Mouse (Mus musculus): ENCODE measurements around the gene Mrtfa.
A peak's percentile ranks its signal among the peaks of the same experiment; 100 is the strongest.

The Mrtfa gene

DNA sequence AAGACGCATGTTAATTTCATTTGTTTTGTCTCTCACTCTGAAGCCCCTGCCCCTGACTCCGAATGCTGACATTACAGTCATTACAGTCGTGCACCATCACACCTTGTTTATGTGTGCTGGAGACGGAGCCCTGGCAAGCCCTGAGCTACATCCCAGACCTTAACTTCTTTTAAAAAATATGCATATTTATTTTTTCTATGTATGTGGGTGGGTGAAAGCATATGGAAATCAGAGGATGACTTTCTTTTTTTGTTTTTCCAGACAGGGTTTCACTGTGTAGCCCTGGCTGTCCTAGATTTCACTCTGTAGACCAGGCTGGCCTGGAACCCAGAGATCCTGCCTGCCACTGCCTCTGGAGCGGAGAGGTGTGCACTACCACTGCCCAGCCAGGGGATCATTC is 195.6 kb downstream of the Mrtfa start:
- DNase-seq (ENCODE audit: low read depth, low spot score): no peak

DNA sequence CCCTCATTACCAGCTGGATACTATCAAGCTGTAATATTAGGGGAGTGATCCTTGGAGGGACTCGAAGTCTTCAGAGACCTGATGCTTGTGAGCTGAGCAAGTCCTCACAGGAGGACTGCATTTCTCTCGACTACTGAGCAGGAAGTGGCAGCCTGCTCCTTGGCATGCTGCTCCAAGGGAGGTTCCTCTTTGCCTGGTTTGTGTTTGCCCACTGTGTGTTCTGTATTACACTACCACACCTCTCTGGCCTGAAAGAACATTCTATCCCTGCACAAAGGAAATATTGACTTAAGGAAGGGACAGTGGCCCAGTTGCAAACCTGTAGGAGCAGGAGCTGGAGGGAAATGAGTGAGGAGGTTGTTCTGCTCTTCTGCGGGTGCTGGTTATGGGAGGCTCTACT is 200.8 kb downstream of the Mrtfa start:
- no peak for DNase-seq (ENCODE audit: low read depth, low spot score)

DNA sequence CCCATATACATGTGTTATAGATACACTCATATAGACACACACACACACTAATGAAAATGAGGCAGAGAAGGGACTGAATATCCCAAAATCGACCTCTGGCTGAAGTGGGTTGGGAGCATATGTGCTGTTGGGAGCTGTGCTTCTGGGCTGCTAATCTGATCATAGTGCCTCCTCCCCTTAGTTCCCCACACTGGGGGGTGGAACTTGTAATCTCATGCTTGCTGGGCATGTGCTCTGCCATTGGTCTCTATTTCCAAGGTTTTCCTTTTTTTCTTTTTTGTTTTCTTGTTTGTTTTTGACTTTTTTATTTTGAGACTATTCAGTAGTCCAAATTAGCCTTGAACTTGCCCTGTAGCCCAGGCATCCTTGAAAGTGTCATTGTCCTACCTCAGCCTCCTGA is 202.2 kb downstream of the Mrtfa start:
- no peak for DNase-seq (ENCODE audit: low read depth, low spot score)

DNA sequence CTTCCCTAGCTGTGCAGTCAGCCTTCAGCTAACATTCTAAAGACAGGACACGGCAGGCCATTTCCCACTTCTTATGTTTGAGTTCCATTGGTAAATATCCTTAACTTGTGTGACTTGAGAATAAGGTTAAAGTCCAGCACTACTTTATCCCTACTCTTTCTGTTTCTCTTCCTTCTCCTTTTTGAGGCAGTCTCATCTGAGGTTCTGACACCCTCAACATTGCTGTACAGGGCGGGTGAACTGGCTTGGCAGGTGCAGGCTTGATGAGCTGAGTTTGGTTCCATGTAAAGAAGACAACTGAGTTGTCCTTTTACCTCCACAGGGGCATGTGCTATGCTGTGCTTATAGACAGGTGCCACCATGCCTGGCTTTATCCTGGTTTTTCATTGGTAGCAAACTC is 207.3 kb downstream of the Mrtfa start:
- DNase-seq (ENCODE audit: low read depth, low spot score): no peak

DNA sequence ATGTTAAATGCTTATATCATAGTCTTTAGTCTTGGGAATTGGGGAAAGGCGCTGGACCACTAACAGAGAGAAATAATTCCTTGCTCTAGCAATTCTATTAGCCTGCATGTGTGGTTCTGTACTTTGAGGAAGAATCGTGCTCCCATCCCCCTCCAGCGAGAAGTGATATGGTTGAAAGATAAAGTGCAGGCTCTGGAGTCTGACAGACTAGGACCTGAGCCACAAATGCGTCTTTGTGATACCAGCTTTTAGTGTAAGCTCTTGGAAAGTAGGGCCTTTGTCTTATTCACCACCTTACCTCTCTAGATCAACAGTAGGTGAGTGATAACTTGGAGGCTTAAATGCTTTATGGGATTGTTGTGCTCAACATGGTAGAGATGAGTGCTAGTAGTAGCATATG is 209.4 kb downstream of the Mrtfa start:
- no peak for DNase-seq (ENCODE audit: low read depth, low spot score)

DNA sequence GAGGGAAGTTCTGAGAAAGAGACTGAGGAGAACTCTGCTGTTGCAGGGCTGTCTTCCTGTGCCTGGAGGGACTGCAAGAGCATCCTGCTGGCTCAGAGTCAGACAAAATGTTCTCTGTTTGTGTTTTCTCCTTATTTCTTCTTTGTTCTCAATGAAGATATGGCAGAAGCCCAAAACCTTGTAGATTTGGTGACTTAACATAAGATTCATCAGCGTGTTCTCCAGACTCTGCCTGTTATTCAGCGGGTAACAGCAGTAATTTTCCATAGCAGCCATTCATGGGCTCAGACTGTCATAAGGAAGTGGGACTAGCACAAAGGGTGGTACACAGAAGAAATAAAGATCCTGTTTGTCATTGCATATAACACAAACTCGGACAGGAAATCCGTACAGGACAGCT is 210.9 kb downstream of the Mrtfa start:
- DNase-seq (ENCODE audit: low read depth, low spot score): no peak

DNA sequence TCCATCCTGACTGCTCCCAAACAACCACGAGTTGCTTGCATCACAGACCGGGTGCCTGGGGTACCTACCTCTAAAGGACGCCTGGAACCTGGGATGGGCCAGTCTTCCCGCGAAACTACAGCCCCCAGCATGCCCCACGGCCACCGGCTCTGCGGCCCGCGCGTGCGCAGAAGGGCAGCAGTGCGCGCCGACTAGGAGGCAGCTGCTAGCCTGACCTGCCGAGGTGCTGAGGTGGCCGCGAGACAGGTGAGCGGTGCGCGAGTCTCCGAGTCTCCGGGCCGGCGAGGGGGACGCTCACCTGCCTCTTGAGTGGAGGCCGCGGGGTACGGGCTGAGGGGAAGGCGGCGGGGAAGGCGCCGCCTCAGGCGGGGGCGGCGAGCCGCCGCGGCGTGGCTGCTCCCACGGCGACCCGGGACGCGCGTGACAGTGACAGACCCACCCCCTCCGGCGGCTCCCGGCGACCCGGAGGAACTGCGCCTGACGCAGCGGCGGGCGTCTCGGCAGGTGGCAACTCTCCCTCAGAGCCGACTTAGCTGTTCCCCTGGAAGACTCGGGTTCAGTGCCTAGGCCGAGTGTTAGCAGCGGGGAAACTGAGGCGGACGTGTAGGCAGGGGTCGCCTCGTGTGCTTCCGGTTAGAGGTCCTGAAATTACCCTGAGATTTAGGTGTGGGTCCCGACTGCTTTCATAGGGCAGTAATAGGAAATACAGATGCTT is 212.8 kb downstream of the Mrtfa start, which contains the start of gene Sgsm3:
TSS of gene Sgsm3 (plus strand) at position 146 of the 715 bp plus-strand sequence.
- peak; percentile 91 for DNase-seq (ENCODE audit: low read depth, low spot score)

DNA sequence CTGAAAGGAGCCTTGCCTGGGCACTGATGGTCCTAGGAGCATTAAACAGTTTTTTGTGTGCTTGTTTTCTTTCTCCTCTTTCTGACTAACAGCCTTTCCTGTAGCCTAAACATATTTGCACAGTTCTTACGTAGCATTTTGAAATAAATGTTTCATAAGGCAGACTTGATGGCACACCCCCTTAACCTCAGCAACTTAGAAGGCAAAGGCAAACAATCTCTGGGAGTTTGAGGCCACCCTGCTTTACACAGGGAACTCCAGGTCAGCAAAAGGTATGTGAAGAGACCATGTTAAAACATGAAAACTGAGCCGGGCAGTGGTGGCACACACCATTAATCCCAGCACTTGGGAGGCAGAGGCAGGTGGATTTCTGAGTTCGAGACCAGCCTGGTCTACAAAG is 214.9 kb downstream of the Mrtfa start:
- no peak for DNase-seq (ENCODE audit: low read depth, low spot score)

DNA sequence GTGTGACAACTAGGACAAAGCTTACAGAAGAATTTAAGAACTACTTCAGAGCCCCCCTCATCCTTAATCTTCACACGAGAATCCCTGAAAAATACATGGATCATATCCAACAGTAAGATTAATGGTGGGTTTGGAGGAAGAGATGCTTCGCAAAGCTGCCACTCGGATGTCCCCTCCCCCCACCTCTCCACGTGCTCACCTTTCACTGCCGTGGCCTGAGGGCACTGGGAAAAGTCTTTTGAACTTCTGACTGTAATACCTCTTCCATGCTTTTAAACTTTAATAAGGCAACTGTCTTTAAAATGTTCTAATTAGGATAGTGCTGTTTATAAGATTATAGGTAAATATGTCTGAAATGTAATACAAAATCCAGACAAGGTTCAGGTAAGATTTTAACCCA is 216.2 kb downstream of the Mrtfa start:
- DNase-seq (ENCODE audit: low read depth, low spot score): no peak

DNA sequence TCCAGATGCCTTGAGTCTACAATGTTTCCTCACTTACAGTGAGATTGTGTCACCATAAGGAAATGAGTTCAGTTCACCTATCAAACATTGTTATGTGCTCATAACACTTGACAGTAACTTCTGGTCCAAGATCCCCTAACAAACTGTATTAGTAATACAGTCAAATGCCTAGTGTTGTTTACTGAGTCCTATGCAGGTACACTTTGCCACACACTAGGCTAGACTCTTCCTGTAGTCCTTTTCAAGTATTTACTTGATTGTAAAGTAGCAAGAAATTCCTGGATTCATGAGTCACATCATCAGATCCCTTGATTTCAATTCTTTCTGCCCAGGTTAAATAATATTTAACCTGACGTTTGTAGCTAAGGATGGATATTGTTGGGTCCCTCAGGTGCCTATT is 221.2 kb downstream of the Mrtfa start:
- DNase-seq (ENCODE audit: low read depth, low spot score): no peak
